Mouse (Mus musculus): Measurements from ENCODE around the gene Syngr1. TPM values are rescaled to one million over a fixed set of nuclear protein-coding genes. Genes with fewer than 3 reads are reported as not detected.

The Syngr1 gene
- polyA plus RNA-seq, 1 experiment from 2014 or later = 38.0 TPM

- H3K9me3 ChIP-seq (replicated peaks) = no peaks in the 10 kb centered on the region
- no peak overlapping the region for H3K4me3 ChIP-seq
- H3K4me2 ChIP-seq = no peak overlapping the region
- H3K4me1 ChIP-seq (replicated peaks) = peaks cover 60% of the 10 kb centered on the region
- 90% methylated on average over 3 of the region's 3 CpGs for WGBS
- peaks cover 4% of the 10 kb centered on the region for H3K36me3 ChIP-seq
- H3K9ac ChIP-seq = no peak overlapping the region
- no peak for ATAC-seq (replicated peaks; ENCODE audit: insufficient number of reproducible peaks, insufficient read depth, low FRiP score, low read depth)
- no peaks in the 10 kb centered on the region for H3K27me3 ChIP-seq
- peak overlapping the region; percentile 100 for H3K27ac ChIP-seq
These were observed 45.5 kb downstream of the Syngr1 start for GRCm38 (mm10) chr15:80136645-80137044.

GRCm38 (mm10) chr15:80137945-80138791, 47.0 kb downstream of the Syngr1 start:
- ATAC-seq (replicated peaks; ENCODE audit: insufficient number of reproducible peaks, insufficient read depth, low FRiP score, low read depth) = no peak
- peaks cover 56% of the 10 kb centered on the region for H3K4me1 ChIP-seq (replicated peaks)
- H3K9me3 ChIP-seq (replicated peaks) = no peaks in the 10 kb centered on the region
- H3K27me3 ChIP-seq = no peaks in the 10 kb centered on the region
- 49% methylated on average over 17 of the region's 17 CpGs for WGBS
- H3K9ac ChIP-seq = no peak overlapping the region
- peak overlapping the region; percentile 55 for H3K27ac ChIP-seq
- H3K4me3 ChIP-seq = no peak overlapping the region
- H3K4me2 ChIP-seq = no peak overlapping the region
- peaks cover 10% of the 10 kb centered on the region for H3K36me3 ChIP-seq

GRCm38 (mm10) chr15:80140302-80140701, 49.2 kb downstream of the Syngr1 start:
- WGBS = 93% methylated on average over 2 of the region's 2 CpGs

GRCm38 (mm10) chr15:80140878-80141277, 49.7 kb downstream of the Syngr1 start:
- Histone ChIP-seq H3K4me2 (no peak overlapping the region), H3K4me3 (no peak overlapping the region), H3K4me1 (replicated peaks) (peaks cover 43% of the 10 kb centered on the region), H3K36me3 (peaks cover 10% of the 10 kb centered on the region), H3K27me3 (no peaks in the 10 kb centered on the region), H3K9ac (no peak overlapping the region), H3K9me3 (replicated peaks) (no peaks in the 10 kb centered on the region), H3K27ac (no peak overlapping the region)
- 84% methylated on average over 3 of the region's 3 CpGs for WGBS
- no peak for ATAC-seq (replicated peaks; ENCODE audit: insufficient number of reproducible peaks, insufficient read depth, low FRiP score, low read depth)

More at GRCm38 (mm10) chr15:80140302-80140701, 49.2 kb downstream of the Syngr1 start:
- Histone ChIP-seq H3K27me3 (no peaks in the 10 kb centered on the region), H3K4me1 (replicated peaks) (peaks cover 42% of the 10 kb centered on the region), H3K9ac (no peak overlapping the region), H3K9me3 (replicated peaks) (no peaks in the 10 kb centered on the region), H3K4me3 (no peak overlapping the region), H3K27ac (no peak overlapping the region), H3K36me3 (peaks cover 10% of the 10 kb centered on the region), H3K4me2 (no peak overlapping the region)
- no peak for ATAC-seq (replicated peaks; ENCODE audit: insufficient number of reproducible peaks, insufficient read depth, low FRiP score, low read depth)

GRCm38 (mm10) chr15:80142130-80142529, 51.0 kb downstream of the Syngr1 start:
- no peak overlapping the region for H3K9ac ChIP-seq
- H3K4me3 ChIP-seq = no peak overlapping the region
- no peak overlapping the region for H3K27ac ChIP-seq
- no peak for ATAC-seq (replicated peaks; ENCODE audit: insufficient number of reproducible peaks, insufficient read depth, low FRiP score, low read depth)
- H3K27me3 ChIP-seq = no peaks in the 10 kb centered on the region
- no peak overlapping the region for H3K4me2 ChIP-seq
- no peaks in the 10 kb centered on the region for H3K9me3 ChIP-seq (replicated peaks)
- peaks cover 10% of the 10 kb centered on the region for H3K36me3 ChIP-seq
- peaks cover 41% of the 10 kb centered on the region for H3K4me1 ChIP-seq (replicated peaks)
- 92% methylated on average over 3 of the region's 3 CpGs for WGBS

- Histone ChIP-seq H3K9me3 (replicated peaks) (no peaks in the 10 kb centered on the region), H3K9ac (no peak overlapping the region), H3K36me3 (peaks cover 10% of the 10 kb centered on the region), H3K4me3 (no peak overlapping the region), H3K4me1 (replicated peaks) (peaks cover 43% of the 10 kb centered on the region), H3K27me3 (no peaks in the 10 kb centered on the region), H3K4me2 (no peak overlapping the region), H3K27ac (no peak overlapping the region)
- WGBS = 85% methylated on average over 6 of the region's 6 CpGs
- ATAC-seq (replicated peaks; ENCODE audit: insufficient number of reproducible peaks, insufficient read depth, low FRiP score, low read depth) = no peak
These were observed 52.6 kb downstream of the Syngr1 start for GRCm38 (mm10) chr15:80143760-80144159.

GRCm38 (mm10) chr15:80145397-80145796, 54.3 kb downstream of the Syngr1 start:
- H3K4me2 ChIP-seq = no peak overlapping the region
- no peak overlapping the region for H3K27ac ChIP-seq
- H3K36me3 ChIP-seq = peaks cover 19% of the 10 kb centered on the region
- H3K9me3 ChIP-seq (replicated peaks) = no peaks in the 10 kb centered on the region
- ATAC-seq (replicated peaks; ENCODE audit: insufficient number of reproducible peaks, insufficient read depth, low FRiP score, low read depth) = no peak
- WGBS = 87% methylated on average over 5 of the region's 5 CpGs
- peaks cover 36% of the 10 kb centered on the region for H3K4me1 ChIP-seq (replicated peaks)
- no peak overlapping the region for H3K9ac ChIP-seq
- H3K4me3 ChIP-seq = no peak overlapping the region
- H3K27me3 ChIP-seq = no peaks in the 10 kb centered on the region

- Histone ChIP-seq H3K4me2 (no peak overlapping the region), H3K4me3 (no peak overlapping the region), H3K27me3 (no peaks in the 10 kb centered on the region), H3K36me3 (peaks cover 24% of the 10 kb centered on the region), H3K9ac (no peak overlapping the region), H3K4me1 (replicated peaks) (peaks cover 36% of the 10 kb centered on the region), H3K9me3 (replicated peaks) (no peaks in the 10 kb centered on the region), H3K27ac (no peak overlapping the region)
- ATAC-seq (replicated peaks; ENCODE audit: insufficient number of reproducible peaks, insufficient read depth, low FRiP score, low read depth) = no peak
- WGBS = 33% methylated on average over 6 of the region's 6 CpGs
These were observed 55.0 kb downstream of the Syngr1 start for GRCm38 (mm10) chr15:80146153-80146552.

- H3K4me2 ChIP-seq = no peak overlapping the region
- H3K4me1 ChIP-seq (replicated peaks) = peaks cover 36% of the 10 kb centered on the region
- H3K36me3 ChIP-seq = peaks cover 24% of the 10 kb centered on the region
- WGBS = 81% methylated on average over 14 of the region's 14 CpGs
- no peak overlapping the region for H3K9ac ChIP-seq
- no peak overlapping the region for H3K27ac ChIP-seq
- H3K4me3 ChIP-seq = no peak overlapping the region
- H3K9me3 ChIP-seq (replicated peaks) = no peaks in the 10 kb centered on the region
- no peaks in the 10 kb centered on the region for H3K27me3 ChIP-seq
- no peak for ATAC-seq (replicated peaks; ENCODE audit: insufficient number of reproducible peaks, insufficient read depth, low FRiP score, low read depth)
These were observed 56.0 kb downstream of the Syngr1 start for GRCm38 (mm10) chr15:80147090-80147489.

- no peak for ATAC-seq (replicated peaks; ENCODE audit: insufficient number of reproducible peaks, insufficient read depth, low FRiP score, low read depth)
- H3K9me3 ChIP-seq (replicated peaks) = no peaks in the 10 kb centered on the region
- no peak overlapping the region for H3K4me2 ChIP-seq
- no peak overlapping the region for H3K9ac ChIP-seq
- H3K27ac ChIP-seq = 0 out of 2 replicates have a peak overlapping the region, but pooled peaks have one; percentile 33
- no peak overlapping the region for H3K4me3 ChIP-seq
- H3K27me3 ChIP-seq = no peaks in the 10 kb centered on the region
- H3K4me1 ChIP-seq (replicated peaks) = peaks cover 36% of the 10 kb centered on the region
- H3K36me3 ChIP-seq = peaks cover 22% of the 10 kb centered on the region; the same call in 1 of the 2 replicates
- 55% methylated on average over 5 of the region's 5 CpGs for WGBS
These were observed 56.4 kb downstream of the Syngr1 start for GRCm38 (mm10) chr15:80147511-80147910.

GRCm38 (mm10) chr15:80148565-80148964, 57.4 kb downstream of the Syngr1 start:
- no peaks in the 10 kb centered on the region for H3K9me3 ChIP-seq (replicated peaks)
- H3K27me3 ChIP-seq = no peaks in the 10 kb centered on the region
- WGBS = 76% methylated on average over 8 of the region's 8 CpGs
- H3K27ac ChIP-seq = no peak overlapping the region
- peaks cover 38% of the 10 kb centered on the region for H3K4me1 ChIP-seq (replicated peaks)
- no peak overlapping the region for H3K4me3 ChIP-seq
- no peak overlapping the region for H3K9ac ChIP-seq
- ATAC-seq (replicated peaks; ENCODE audit: insufficient number of reproducible peaks, insufficient read depth, low FRiP score, low read depth) = no peak
- H3K4me2 ChIP-seq = no peak overlapping the region
- peaks cover 22% of the 10 kb centered on the region; the same call in 1 of the 2 replicates for H3K36me3 ChIP-seq

- peaks cover 30% of the 10 kb centered on the region for H3K36me3 ChIP-seq
- no peak overlapping the region for H3K9ac ChIP-seq
- no peaks in the 10 kb centered on the region for H3K9me3 ChIP-seq (replicated peaks)
- H3K4me3 ChIP-seq = no peak overlapping the region
- H3K27ac ChIP-seq = peak overlapping the region; percentile 3; the same call in 1 of the 2 replicates
- no peaks in the 10 kb centered on the region for H3K27me3 ChIP-seq
- 91% methylated on average over 7 of the region's 7 CpGs for WGBS
- H3K4me1 ChIP-seq (replicated peaks) = peaks cover 38% of the 10 kb centered on the region
- H3K4me2 ChIP-seq = no peak overlapping the region
- no peak for ATAC-seq (replicated peaks; ENCODE audit: insufficient number of reproducible peaks, insufficient read depth, low FRiP score, low read depth)
These were observed 58.4 kb downstream of the Syngr1 start for GRCm38 (mm10) chr15:80149517-80149916.

All from heart, embryonic 15.5 days (tissue).